Mouse (Mus musculus): ENCODE data around the gene Inca1. TPM values are rescaled to one million over a fixed set of nuclear protein-coding genes. Genes with fewer than 3 reads are reported as not detected.

Gene Inca1
- polyA plus RNA-seq, 1 experiment from 2014 or later: 0.55 TPM

GRCm38 (mm10) chr11:70678576-70678975 lies 21.4 kb downstream of the Inca1 start:
- peaks cover 58% of the 10 kb centered on the region for H3K36me3 ChIP-seq (replicated peaks)
- 72% methylated on average over 2 of the region's 2 CpGs for WGBS
- H3K4me3 ChIP-seq (replicated peaks): no peak overlapping the region

GRCm38 (mm10) chr11:70678092-70678491 lies 21.9 kb downstream of the Inca1 start:
- peaks cover 16% of the 10 kb centered on the region for H3K4me1 ChIP-seq
- no peak overlapping the region for H3K27ac ChIP-seq
- H3K27me3 ChIP-seq: no peaks in the 10 kb centered on the region
- H3K36me3 ChIP-seq (replicated peaks): peaks cover 54% of the 10 kb centered on the region
- no peak for ATAC-seq (ENCODE audit: low FRiP score)
- H3K9me3 ChIP-seq: no peaks in the 10 kb centered on the region
- 79% methylated on average over 9 of the region's 9 CpGs for WGBS
- no peak overlapping the region for H3K9ac ChIP-seq
- no peak overlapping the region for H3K4me2 ChIP-seq
- no peak overlapping the region for H3K4me3 ChIP-seq (replicated peaks)

More at GRCm38 (mm10) chr11:70678576-70678975, 21.4 kb downstream of the Inca1 start:
- ATAC-seq (ENCODE audit: low FRiP score): no peak
- Histone ChIP-seq H3K27me3 (no peaks in the 10 kb centered on the region), H3K4me2 (no peak overlapping the region), H3K9me3 (no peaks in the 10 kb centered on the region), H3K9ac (no peak overlapping the region), H3K4me1 (peaks cover 16% of the 10 kb centered on the region), H3K27ac (no peak overlapping the region)

- 65% methylated on average over 11 of the region's 11 CpGs for WGBS
- H3K4me2 ChIP-seq: no peak overlapping the region
- no peaks in the 10 kb centered on the region for H3K27me3 ChIP-seq
- H3K4me1 ChIP-seq: peaks cover 14% of the 10 kb centered on the region
- no peak overlapping the region for H3K4me3 ChIP-seq (replicated peaks)
- peaks cover 39% of the 10 kb centered on the region for H3K36me3 ChIP-seq (replicated peaks)
- no peaks in the 10 kb centered on the region for H3K9me3 ChIP-seq
- no peak overlapping the region for H3K9ac ChIP-seq
- no peak overlapping the region for H3K27ac ChIP-seq
- ATAC-seq (ENCODE audit: low FRiP score): no peak
These were observed 25.5 kb downstream of the Inca1 start for GRCm38 (mm10) chr11:70674501-70674900.

GRCm38 (mm10) chr11:70674014-70674413 lies 25.9 kb downstream of the Inca1 start:
- H3K4me3 ChIP-seq (replicated peaks): no peak overlapping the region
- WGBS: 63% methylated on average over 6 of the region's 6 CpGs
- H3K4me2 ChIP-seq: no peak overlapping the region
- H3K27ac ChIP-seq: no peak overlapping the region
- H3K36me3 ChIP-seq (replicated peaks): peaks cover 34% of the 10 kb centered on the region
- H3K27me3 ChIP-seq: no peaks in the 10 kb centered on the region
- ATAC-seq (ENCODE audit: low FRiP score): no peak
- no peak overlapping the region for H3K9ac ChIP-seq
- peaks cover 14% of the 10 kb centered on the region for H3K4me1 ChIP-seq
- no peaks in the 10 kb centered on the region for H3K9me3 ChIP-seq

GRCm38 (mm10) chr11:70671333-70672047 lies 28.5 kb downstream of the Inca1 start:
- ATAC-seq (ENCODE audit: low FRiP score): no peak
- Histone ChIP-seq H3K9ac (peak overlapping the region; percentile 84; the same call in 1 of the 2 replicates), H3K9me3 (no peaks in the 10 kb centered on the region), H3K36me3 (replicated peaks) (peaks cover 30% of the 10 kb centered on the region), H3K4me1 (peaks cover 28% of the 10 kb centered on the region), H3K4me2 (0 out of 2 replicates have a peak overlapping the region, but pooled peaks have one; percentile 92), H3K4me3 (replicated peaks) (no peak overlapping the region), H3K27ac (no peak overlapping the region), H3K27me3 (no peaks in the 10 kb centered on the region)
- 77% methylated on average over 16 of the region's 16 CpGs for WGBS

GRCm38 (mm10) chr11:70670483-70670882 lies 29.5 kb downstream of the Inca1 start:
- H3K27ac ChIP-seq: peak overlapping the region; percentile 98
- no peak for ATAC-seq (ENCODE audit: low FRiP score)
- H3K9me3 ChIP-seq: no peaks in the 10 kb centered on the region
- peaks cover 28% of the 10 kb centered on the region for H3K4me1 ChIP-seq
- H3K27me3 ChIP-seq: no peaks in the 10 kb centered on the region
- peak overlapping the region; percentile 92 for H3K4me2 ChIP-seq
- peak overlapping the region; percentile 84 for H3K9ac ChIP-seq
- WGBS: 48% methylated on average over 14 of the region's 14 CpGs
- H3K4me3 ChIP-seq (replicated peaks): peak overlapping the region; percentile 64
- peaks cover 26% of the 10 kb centered on the region for H3K36me3 ChIP-seq (replicated peaks)

- Histone ChIP-seq H3K9me3 (no peaks in the 10 kb centered on the region), H3K27me3 (no peaks in the 10 kb centered on the region), H3K9ac (peak overlapping the region; percentile 84), H3K4me1 (peaks cover 28% of the 10 kb centered on the region), H3K27ac (peak overlapping the region; percentile 98), H3K4me3 (replicated peaks) (peak overlapping the region; percentile 64), H3K4me2 (peak overlapping the region; percentile 92), H3K36me3 (replicated peaks) (peaks cover 28% of the 10 kb centered on the region)
- WGBS: under 1% methylated on average over 31 of the region's 31 CpGs
- peak; percentile 60 for ATAC-seq (ENCODE audit: low FRiP score)
These were observed 30.2 kb downstream of the Inca1 start for GRCm38 (mm10) chr11:70669582-70670345.

GRCm38 (mm10) chr11:70668771-70669505 lies 31.0 kb downstream of the Inca1 start, which contains the start of gene Spag7:
TSS of gene Spag7 (minus strand) at chr11:70669416.
- Histone ChIP-seq H3K36me3 (replicated peaks) (peaks cover 31% of the 10 kb centered on the region), H3K9ac (peak within 1 kb of the TSS; percentile 84), H3K9me3 (no peaks in the 10 kb centered on the region), H3K27ac (peak within 1 kb of the TSS; percentile 98), H3K4me3 (replicated peaks) (peak within 1 kb of the TSS; percentile 64), H3K27me3 (no peaks in the 10 kb centered on the region), H3K4me2 (peak within 1 kb of the TSS; percentile 92), H3K4me1 (peaks cover 28% of the 10 kb centered on the region)
- ATAC-seq (ENCODE audit: low FRiP score): peak; percentile 96
- whole genome bisulfite sequencing: under 1% methylated on average over 44 of the region's 44 CpGs

- Histone ChIP-seq H3K4me1 (peaks cover 28% of the 10 kb centered on the region), H3K9ac (peak overlapping the region; percentile 59), H3K4me2 (peak overlapping the region; percentile 78), H3K4me3 (replicated peaks) (peak overlapping the region; percentile 64), H3K27me3 (no peaks in the 10 kb centered on the region), H3K9me3 (no peaks in the 10 kb centered on the region), H3K36me3 (replicated peaks) (peaks cover 32% of the 10 kb centered on the region), H3K27ac (peak overlapping the region; percentile 98)
- ATAC-seq (ENCODE audit: low FRiP score): peak; percentile 42
- under 1% methylated on average over 15 of the region's 15 CpGs for WGBS
These were observed 31.6 kb downstream of the Inca1 start for GRCm38 (mm10) chr11:70668335-70668770.

- H3K4me2 ChIP-seq: peak overlapping the region; percentile 78
- peaks cover 41% of the 10 kb centered on the region for H3K36me3 ChIP-seq (replicated peaks)
- peak overlapping the region; percentile 59; the same call in 1 of the 2 replicates for H3K9ac ChIP-seq
- no peak for ATAC-seq (ENCODE audit: low FRiP score)
- no peak overlapping the region for H3K27ac ChIP-seq
- 74% methylated on average over 14 of the region's 14 CpGs for WGBS
- H3K4me1 ChIP-seq: peaks cover 28% of the 10 kb centered on the region
- no peaks in the 10 kb centered on the region for H3K27me3 ChIP-seq
- H3K4me3 ChIP-seq (replicated peaks): peak overlapping the region; percentile 64
- H3K9me3 ChIP-seq: no peaks in the 10 kb centered on the region
These were observed 32.4 kb downstream of the Inca1 start for GRCm38 (mm10) chr11:70667271-70668150.

- Histone ChIP-seq H3K9ac (no peak overlapping the region), H3K4me1 (peaks cover 28% of the 10 kb centered on the region), H3K27ac (no peak overlapping the region), H3K36me3 (replicated peaks) (peaks cover 47% of the 10 kb centered on the region), H3K4me3 (replicated peaks) (no peak overlapping the region), H3K27me3 (no peaks in the 10 kb centered on the region), H3K9me3 (no peaks in the 10 kb centered on the region), H3K4me2 (no peak overlapping the region)
- ATAC-seq (ENCODE audit: low FRiP score): no peak
- 93% methylated on average over 8 of the region's 8 CpGs for WGBS
These were observed 33.3 kb downstream of the Inca1 start for GRCm38 (mm10) chr11:70666687-70667086.
